Comparison of ENCODE assay signal across 8 mouse cellular contexts in genomic region chr9:41028470-41028869, GRCm38 (mm10). TPM values are rescaled to one million over a fixed set of nuclear protein-coding genes. Genes with fewer than 3 reads are reported as not detected.
DNase-seq lines count a peak whose midpoint lies in the region; ATAC-seq and TF ChIP-seq lines count a peak whose summit lies in the region.

No protein-coding gene starts in this region.

- H3K9me3 ChIP-seq in intestine, postnatal 0 days (ENCODE audit: control insufficient read depth) = no peaks in the 10 kb centered on the region
- H3K9me3 ChIP-seq in intestine, embryonic 15.5 days = no peaks in the 10 kb centered on the region

- H3K4me3 ChIP-seq in intestine, postnatal 0 days (ENCODE audit: low read depth, low read length) = no peak overlapping the region
- no peak overlapping the region for H3K4me3 ChIP-seq in intestine, embryonic 15.5 days (replicated peaks)

- H3K4me1 ChIP-seq in intestine, postnatal 0 days (replicated peaks; ENCODE audit: control insufficient read depth, insufficient read depth, low read length) = no peaks in the 10 kb centered on the region
- peaks cover 4% of the 10 kb centered on the region; the same call in 1 of the 2 replicates for H3K4me1 ChIP-seq in intestine, embryonic 15.5 days (replicated peaks)

- H3K27me3 ChIP-seq in intestine, postnatal 0 days (replicated peaks; ENCODE audit: control insufficient read depth, insufficient read depth, low read length) = no peaks in the 10 kb centered on the region
- no peaks in the 10 kb centered on the region for H3K27me3 ChIP-seq in intestine, embryonic 15.5 days (replicated peaks)

- H3K36me3 ChIP-seq in intestine, postnatal 0 days (ENCODE audit: control insufficient read depth, insufficient read depth) = peaks cover 5% of the 10 kb centered on the region; the same call in 1 of the 2 replicates
- H3K36me3 ChIP-seq in intestine, embryonic 15.5 days = no peaks in the 10 kb centered on the region

- peak; percentile 52 to 61 for DNase-seq in CD8-positive naive resting alpha-beta T cell, adult 2 months (ENCODE audit: low read depth in 2 of 2, low spot score in 2 of 2)
- DNase-seq in adrenal gland, postnatal 10 days = peak; percentile 70
- DNase-seq in left cerebral cortex, postnatal 14 days (ENCODE audit: low spot score in 2 of 2) = peak; percentile 77 to 83
- DNase-seq in retina, postnatal 1 day = peak; percentile 61
- DNase-seq in urinary bladder, adult 2 months (ENCODE audit: low spot score) = no peak

- H3K27ac ChIP-seq in intestine, postnatal 0 days (ENCODE audit: low read depth, low read length) = no peak overlapping the region
- H3K27ac ChIP-seq in intestine, embryonic 15.5 days = no peak overlapping the region

- WGBS in intestine, postnatal 0 days = 31% methylated on average over 5 of the region's 5 CpGs
- 44% methylated on average over 5 of the region's 5 CpGs for WGBS in intestine, embryonic 15.5 days

- no peak for ATAC-seq in intestine, postnatal 0 days
- no peak for ATAC-seq in intestine, embryonic 15.5 days
- peak; percentile 76 for ATAC-seq in erythroblast, adult 5-6 weeks (replicated peaks; ENCODE audit: low FRiP score, poor library complexity, severe bottlenecking)

- no peak overlapping the region for H3K9ac ChIP-seq in intestine, postnatal 0 days (ENCODE audit: low read depth, low read length)
- no peak overlapping the region for H3K9ac ChIP-seq in intestine, embryonic 15.5 days

- TF ChIP-seq CTCF in intestine, postnatal 0 days (IDR thresholded peaks at IDR 0.05; ENCODE audit: low read depth) = peak; percentile 77

- no peak overlapping the region for H3K4me2 ChIP-seq in intestine, postnatal 0 days (replicated peaks; ENCODE audit: low read depth)
- H3K4me2 ChIP-seq in intestine, embryonic 15.5 days (replicated peaks) = no peak overlapping the region

- intact Hi-C loops in left cerebral cortex, postnatal 14 days (cut with DNase I) = loop anchor here (2.0 kb wide), 1 partner anchor 38 kb away; no protein-coding TSS in a partner anchor

RNA-seq across cellular contexts. Expression of gene Crtam, which starts 24.0 kb away (rescaled TPM):
- polyA plus RNA-seq in intestine, postnatal 0 days (2015; fragmentation: Nextera tagmentation; extraction: Ambion mirVana) = 0.07 TPM in 1 of 2 replicates, not detected in the other
- polyA plus RNA-seq in intestine, embryonic 15.5 days (2015; fragmentation: Nextera tagmentation; extraction: Ambion mirVana) = 0.11 and 0.31 TPM in 2 replicates
- under 1 TPM in 1 of 2 experiments, not detected in 1; 0.36 TPM for total RNA-seq in adrenal gland, postnatal 10 days (2021)
- not detected in 2 replicates for total RNA-seq in erythroblast, adult 5-6 weeks (2015; ENCODE audit: low replicate concordance)
- not detected in 2 replicates for total RNA-seq in erythroblast, adult 5-6 weeks (2017; ENCODE audit: low replicate concordance)
- total RNA-seq in left cerebral cortex, postnatal 14 days (2021) = under 1 TPM in 1 of 2 experiments, not detected in 1; 0.20 TPM
- 0.08 and 0.10 TPM in 2 replicates for polyA plus RNA-seq in urinary bladder, adult 2 months (2012; rRNA removed)
